Mouse (Mus musculus) intestine, embryonic 15.5 days (tissue): ENCODE measurements around the gene Gipc1. TPM values are rescaled to one million over a fixed set of nuclear protein-coding genes. Genes with fewer than 3 reads are reported as not detected.
A peak's percentile ranks its signal among the peaks of the same experiment; 100 is the strongest.

ENCODE experiments used
- ATAC-seq: fragments of 200-750 bp; cut with Nextera tagmentation; 2 replicates; pipeline ENCODE4 v1.8.0; 2017; ENCODE audit warnings: moderate TSS enrichment, moderate library complexity
- H3K27ac ChIP-seq: fragments of 300-500 bp; sonication (generic); 2 replicates; pipeline ENCODE4 v1.5.1; 2015; ENCODE audit warnings: mild to moderate bottlenecking, inconsistent platforms
- H3K27me3 ChIP-seq: fragments of 300-500 bp; sonication (generic); replicated peaks from 2 replicates; pipeline ENCODE4 v1.6.1; 2015; ENCODE audit warnings: inconsistent platforms
- H3K36me3 ChIP-seq: fragments of 300-500 bp; sonication (generic); 2 replicates; pipeline ENCODE4 v1.6.1; 2015; ENCODE audit warnings: inconsistent platforms
- H3K4me1 ChIP-seq: fragments of 300-500 bp; sonication (generic); replicated peaks from 2 replicates; pipeline ENCODE4 v1.6.1; 2015; ENCODE audit warnings: inconsistent platforms
- H3K4me2 ChIP-seq: fragments of 300-500 bp; sonication (generic); replicated peaks from 2 replicates; pipeline ENCODE4 v1.6.1; 2015; ENCODE audit warnings: mild to moderate bottlenecking, inconsistent platforms
- H3K4me3 ChIP-seq: fragments of 300-500 bp; sonication (generic); replicated peaks from 2 replicates; pipeline ENCODE4 v1.5.1; 2015; ENCODE audit warnings: inconsistent platforms
- H3K9ac ChIP-seq: fragments of 300-500 bp; sonication (generic); 2 replicates; pipeline ENCODE4 v1.6.1; 2015; ENCODE audit warnings: inconsistent platforms
- H3K9me3 ChIP-seq: fragments of 300-500 bp; sonication (generic); 2 replicates; pipeline ENCODE4 v1.6.1; 2016; ENCODE audit warnings: inconsistent platforms
- WGBS: fragments of 180-500 bp; shearing (Covaris S2); methylation state at CpG from one replicate; pipeline ENCODE4 v1.1.7; 2015; 5-methylcytosine and 5-hydroxymethylcytosine counted together
- polyA plus RNA-seq: library from polyadenylated mRNA; unstranded; fragments of >200 nt; fragmentation: Nextera tagmentation; extraction: Ambion mirVana; gene quantifications from 2 replicates; pipeline ENCODE4 v1.2.1, GENCODE M21; 2015

Gene Gipc1
- polyA plus RNA-seq, 1 experiment from 2014 or later, result 166 TPM

DNA sequence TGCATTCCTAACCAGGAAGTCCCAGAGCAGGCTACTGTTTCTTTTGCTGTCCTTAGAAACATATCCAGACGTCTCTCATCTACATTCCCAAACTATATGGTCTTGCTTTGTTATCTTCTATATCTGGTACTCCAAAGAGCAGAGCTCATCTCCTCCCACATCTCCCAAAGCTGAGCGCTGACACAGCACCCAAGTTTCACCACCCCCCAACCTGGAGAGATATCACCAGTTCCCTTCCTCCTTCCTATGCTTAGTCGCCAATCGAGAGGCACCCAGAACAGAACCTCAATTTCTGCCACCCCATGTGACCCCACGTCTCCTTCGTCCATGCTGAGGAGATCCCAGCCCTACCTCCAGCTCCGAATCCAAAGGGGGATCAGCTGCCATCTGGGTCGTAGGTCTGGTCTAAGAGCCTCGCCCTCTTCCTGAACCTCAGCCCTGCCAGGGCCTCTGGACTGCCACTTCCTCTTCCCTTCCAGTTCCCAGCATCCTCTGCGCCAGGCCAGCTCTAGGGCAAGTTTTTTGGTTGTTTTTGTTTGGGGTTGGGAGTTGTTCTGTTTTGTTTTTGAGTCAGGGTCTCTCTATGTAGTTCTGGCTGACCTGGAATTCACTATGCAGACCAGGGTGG is 41.2 kb downstream of the Gipc1 start:
- Histone ChIP-seq H3K9me3 (no peaks in the 10 kb centered on the region), H3K27ac (no peak overlapping the region), H3K4me2 (no peak overlapping the region; the same call in 1 of the 2 replicates), H3K4me3 (no peak overlapping the region), H3K36me3 (peaks cover 25% of the 10 kb centered on the region), H3K4me1 (peaks cover 35% of the 10 kb centered on the region), H3K9ac (no peak overlapping the region), H3K27me3 (no peaks in the 10 kb centered on the region)
- 78% methylated on average over 10 of the region's 10 CpGs for WGBS
- no peak for ATAC-seq

DNA sequence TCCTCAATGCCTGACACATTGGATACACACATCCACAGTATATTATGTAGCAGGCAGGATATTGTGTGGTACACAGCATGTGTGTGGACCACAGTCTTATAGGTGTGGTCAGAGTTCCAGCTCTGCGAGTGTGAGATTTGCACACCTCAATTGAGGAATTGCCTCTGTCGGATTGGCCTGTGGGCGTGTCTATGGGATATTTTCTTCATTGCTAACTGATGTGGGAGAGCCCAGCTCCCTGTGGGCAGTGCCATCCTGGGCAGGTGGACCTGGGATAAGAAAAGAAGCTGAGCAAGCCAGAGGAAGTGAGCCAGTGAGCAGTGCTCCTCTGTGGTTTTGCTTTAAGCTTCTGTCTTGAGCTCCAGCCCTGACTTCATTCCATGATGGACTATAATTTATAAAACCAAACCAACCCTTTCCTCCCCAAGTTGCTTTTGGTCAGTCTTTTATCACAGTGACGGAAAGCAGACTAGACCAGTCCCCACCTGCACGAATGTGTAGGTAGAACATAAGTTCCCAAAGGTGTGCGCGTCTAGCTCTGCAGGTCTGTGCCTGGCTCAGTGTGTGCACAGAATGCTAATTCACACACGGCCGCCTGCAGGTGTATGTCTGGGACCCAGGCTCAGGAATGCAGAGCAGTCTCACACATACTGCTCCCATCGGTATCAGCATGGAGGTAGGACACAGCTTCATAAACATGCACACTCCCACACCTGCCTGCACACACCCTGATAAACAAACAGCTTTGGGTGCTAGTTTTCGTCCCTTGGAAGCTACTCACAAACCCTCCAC is 42.1 kb downstream of the Gipc1 start:
- no peak overlapping the region for H3K4me2 ChIP-seq
- WGBS, result 70% methylated on average over 11 of the region's 11 CpGs
- peaks cover 23% of the 10 kb centered on the region for H3K36me3 ChIP-seq
- H3K4me1 ChIP-seq, result peaks cover 39% of the 10 kb centered on the region
- H3K9ac ChIP-seq, result no peak overlapping the region
- ATAC-seq, result no peak
- no peak overlapping the region for H3K4me3 ChIP-seq
- no peaks in the 10 kb centered on the region for H3K9me3 ChIP-seq
- 0 out of 2 replicates have a peak overlapping the region, but pooled peaks have one; percentile 9 for H3K27ac ChIP-seq
- H3K27me3 ChIP-seq, result no peaks in the 10 kb centered on the region

DNA sequence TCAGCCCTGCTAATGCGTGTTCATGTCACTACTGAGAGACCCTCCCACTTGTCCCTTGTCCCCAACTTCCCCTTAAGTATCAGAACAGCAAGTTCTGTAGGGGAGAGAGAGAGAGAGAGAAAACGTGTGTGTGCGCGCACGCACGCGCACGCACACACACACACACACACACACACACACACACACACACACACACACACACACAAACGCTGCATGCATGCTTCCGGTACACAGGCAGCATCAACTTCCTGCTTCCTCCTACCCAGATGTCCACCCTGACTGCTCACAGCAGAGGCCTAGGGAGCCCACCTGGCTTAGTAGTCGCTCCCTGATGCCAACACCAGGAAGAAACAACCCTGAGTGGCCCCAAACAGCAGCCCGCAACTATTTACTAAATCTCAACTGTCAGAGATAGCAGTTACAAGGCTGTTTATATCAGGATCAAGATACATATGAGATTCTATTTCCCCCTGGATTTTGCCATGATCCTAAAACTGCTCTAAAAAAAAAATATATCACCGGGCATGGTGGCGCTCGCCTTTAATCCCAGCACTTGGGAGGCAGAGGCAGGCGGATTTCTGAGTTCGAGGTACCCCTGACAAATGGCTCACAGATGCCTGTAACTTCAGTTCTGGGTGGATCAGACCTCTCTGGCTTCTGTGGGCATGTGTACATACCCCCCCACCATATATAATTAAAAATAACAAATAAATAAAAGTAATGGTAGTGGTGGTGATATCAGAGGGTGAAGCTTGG is 43.1 kb downstream of the Gipc1 start:
- Histone ChIP-seq H3K4me2 (no peak overlapping the region), H3K27ac (no peak overlapping the region), H3K4me1 (peaks cover 41% of the 10 kb centered on the region), H3K9me3 (no peaks in the 10 kb centered on the region), H3K36me3 (peaks cover 21% of the 10 kb centered on the region), H3K4me3 (no peak overlapping the region), H3K27me3 (no peaks in the 10 kb centered on the region), H3K9ac (no peak overlapping the region)
- 85% methylated on average over 17 of the region's 17 CpGs for WGBS
- no peak for ATAC-seq

- Histone ChIP-seq H3K4me1 (peaks cover 41% of the 10 kb centered on the region), H3K4me3 (peak overlapping the region; percentile 82), H3K36me3 (peaks cover 1% of the 10 kb centered on the region), H3K27ac (peak overlapping the region; percentile 90; the same call in 1 of the 2 replicates), H3K9me3 (no peaks in the 10 kb centered on the region), H3K4me2 (peak overlapping the region; percentile 72), H3K27me3 (no peaks in the 10 kb centered on the region), H3K9ac (peak overlapping the region; percentile 87)
- 32% methylated on average over 19 of the region's 19 CpGs for WGBS
- peak; percentile 32 for ATAC-seq
Measured at GRCm38 (mm10) chr8:83697374-83698220, 45.1 kb downstream of the Gipc1 start.

GRCm38 (mm10) chr8:83698291-83698660 is 45.8 kb downstream of the Gipc1 start:
- Histone ChIP-seq H3K4me1 (peaks cover 41% of the 10 kb centered on the region), H3K36me3 (no peaks in the 10 kb centered on the region), H3K27ac (peak overlapping the region; percentile 90), H3K9ac (peak overlapping the region; percentile 87), H3K9me3 (no peaks in the 10 kb centered on the region), H3K4me3 (peak overlapping the region; percentile 82), H3K27me3 (no peaks in the 10 kb centered on the region), H3K4me2 (peak overlapping the region; percentile 72)
- WGBS, result 2% methylated on average over 15 of the region's 15 CpGs
- peak; percentile 62 for ATAC-seq

DNA sequence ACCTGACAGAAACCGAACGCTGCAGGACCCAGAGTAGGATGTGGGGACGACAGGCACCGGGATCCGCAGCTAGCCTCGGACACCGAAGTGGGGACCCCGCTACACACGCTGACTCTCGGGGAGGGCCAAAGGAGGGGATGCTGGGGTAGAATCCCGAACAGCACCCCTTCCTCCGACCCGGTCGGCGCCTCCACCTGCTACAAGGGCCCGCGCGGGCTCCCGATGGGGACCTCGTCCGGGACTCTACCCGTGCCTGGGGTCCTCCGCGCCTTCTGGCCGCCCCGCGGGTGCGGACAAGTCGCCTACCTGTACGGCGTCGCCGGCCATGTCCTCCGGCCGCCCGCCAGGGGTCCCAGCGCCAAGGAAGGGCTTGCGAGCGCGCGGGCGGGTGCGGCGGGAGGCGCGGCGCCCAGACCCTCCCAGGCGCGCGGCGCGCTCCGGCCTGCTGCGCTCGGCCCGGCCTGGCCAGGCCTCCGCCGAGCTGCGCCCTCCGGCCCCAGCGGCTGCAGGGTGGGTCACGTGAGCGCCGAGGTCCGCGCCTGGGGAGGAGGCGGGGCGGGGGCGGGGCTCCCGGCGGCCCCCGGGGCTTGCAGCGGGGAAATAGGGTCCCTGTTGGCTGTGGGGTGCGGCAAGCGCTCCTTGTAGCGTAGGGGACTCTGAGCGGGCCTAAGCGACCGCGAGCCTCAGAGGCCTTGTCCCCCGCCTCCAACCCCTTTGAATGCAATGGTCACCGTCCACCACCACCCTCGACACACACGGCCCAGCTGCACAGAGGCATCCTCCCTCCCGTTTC is 46.4 kb downstream of the Gipc1 start, which contains the start of gene Pkn1:
Gene Pkn1 (minus strand): TSS at position 519 of the 793 bp plus-strand sequence.
- 0% methylated on average over 64 of the region's 85 CpGs for WGBS
- peak; percentile 93 for ATAC-seq
- H3K27ac ChIP-seq, result peak within 1 kb of the TSS; percentile 90
- H3K9me3 ChIP-seq, result no peaks in the 10 kb centered on the region
- H3K4me2 ChIP-seq, result peak within 1 kb of the TSS; percentile 72
- H3K4me3 ChIP-seq, result peak within 1 kb of the TSS; percentile 82
- peaks cover 38% of the 10 kb centered on the region for H3K4me1 ChIP-seq
- H3K9ac ChIP-seq, result peak within 1 kb of the TSS; percentile 87
- H3K36me3 ChIP-seq, result no peaks in the 10 kb centered on the region
- no peaks in the 10 kb centered on the region for H3K27me3 ChIP-seq

- H3K9me3 ChIP-seq, result no peaks in the 10 kb centered on the region
- peaks cover 31% of the 10 kb centered on the region for H3K4me1 ChIP-seq
- no peak for ATAC-seq
- peak overlapping the region; percentile 90 for H3K27ac ChIP-seq
- H3K9ac ChIP-seq, result peak overlapping the region; percentile 87
- no peaks in the 10 kb centered on the region for H3K36me3 ChIP-seq
- peak overlapping the region; percentile 82 for H3K4me3 ChIP-seq
- 22% methylated on average over 9 of the region's 9 CpGs for WGBS
- H3K4me2 ChIP-seq, result peak overlapping the region; percentile 72
- no peaks in the 10 kb centered on the region for H3K27me3 ChIP-seq
Measured at GRCm38 (mm10) chr8:83699566-83699965, 47.1 kb downstream of the Gipc1 start.

- H3K9ac ChIP-seq, result no peak overlapping the region
- no peak overlapping the region for H3K27ac ChIP-seq
- ATAC-seq, result no peak
- no peaks in the 10 kb centered on the region for H3K27me3 ChIP-seq
- no peak overlapping the region for H3K4me2 ChIP-seq
- WGBS, result 75% methylated on average over 9 of the region's 9 CpGs
- H3K9me3 ChIP-seq, result no peaks in the 10 kb centered on the region
- peaks cover 26% of the 10 kb centered on the region for H3K4me1 ChIP-seq
- H3K4me3 ChIP-seq, result no peak overlapping the region
- H3K36me3 ChIP-seq, result no peaks in the 10 kb centered on the region
Measured at GRCm38 (mm10) chr8:83700423-83701085, 48.1 kb downstream of the Gipc1 start.

GRCm38 (mm10) chr8:83703426-83703825 is 50.9 kb downstream of the Gipc1 start:
- no peak for ATAC-seq
- Histone ChIP-seq H3K9me3 (no peaks in the 10 kb centered on the region), H3K4me1 (peaks cover 6% of the 10 kb centered on the region; the same call in 1 of the 2 replicates), H3K27me3 (no peaks in the 10 kb centered on the region), H3K4me3 (no peak overlapping the region), H3K9ac (no peak overlapping the region), H3K4me2 (no peak overlapping the region), H3K36me3 (no peaks in the 10 kb centered on the region), H3K27ac (no peak overlapping the region)
- 81% methylated on average over 4 of the region's 4 CpGs for WGBS

DNA sequence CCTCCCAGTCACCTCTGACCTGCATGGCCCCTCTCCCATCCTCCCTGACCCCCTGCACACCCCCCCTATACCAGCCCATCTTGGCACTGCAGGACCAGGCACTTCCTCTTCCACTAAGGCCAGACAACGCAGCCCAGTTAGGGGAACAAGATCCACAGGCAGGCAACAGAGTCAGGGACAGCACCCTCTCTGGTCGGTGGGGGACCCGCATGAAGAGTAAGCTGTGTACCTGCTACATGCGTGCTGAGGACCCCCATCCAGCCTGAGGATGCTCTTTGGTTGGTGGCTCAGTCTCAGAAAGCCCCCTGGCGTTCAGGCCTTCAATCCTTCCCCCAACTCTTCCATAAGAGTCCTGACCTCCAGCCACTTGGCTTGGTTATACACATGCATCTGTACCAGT is 53.9 kb downstream of the Gipc1 start:
- H3K27ac ChIP-seq, result no peak overlapping the region
- no peak overlapping the region for H3K4me3 ChIP-seq
- H3K27me3 ChIP-seq, result no peaks in the 10 kb centered on the region
- no peaks in the 10 kb centered on the region for H3K9me3 ChIP-seq
- no peaks in the 10 kb centered on the region for H3K36me3 ChIP-seq
- 64% methylated on average over 5 of the region's 5 CpGs for WGBS
- H3K9ac ChIP-seq, result no peak overlapping the region
- no peaks in the 10 kb centered on the region for H3K4me1 ChIP-seq
- no peak overlapping the region for H3K4me2 ChIP-seq
- no peak for ATAC-seq

GRCm38 (mm10) chr8:83707554-83707953 is 55.1 kb downstream of the Gipc1 start:
- Histone ChIP-seq H3K4me1 (no peaks in the 10 kb centered on the region), H3K36me3 (no peaks in the 10 kb centered on the region), H3K27ac (no peak overlapping the region), H3K9me3 (no peaks in the 10 kb centered on the region), H3K4me2 (no peak overlapping the region), H3K9ac (no peak overlapping the region), H3K27me3 (no peaks in the 10 kb centered on the region), H3K4me3 (no peak overlapping the region)
- WGBS, result 65% methylated on average over 8 of the region's 8 CpGs
- no peak for ATAC-seq
